Mouse (Mus musculus) 416B (cell line): ENCODE data around the gene Perm1.

ENCODE experiments used
- DNase-seq: peaks from one replicate; pipeline ENCODE4 v3.0.0; 2011; ENCODE audit warnings: low read depth

Perm1 gene

DNA sequence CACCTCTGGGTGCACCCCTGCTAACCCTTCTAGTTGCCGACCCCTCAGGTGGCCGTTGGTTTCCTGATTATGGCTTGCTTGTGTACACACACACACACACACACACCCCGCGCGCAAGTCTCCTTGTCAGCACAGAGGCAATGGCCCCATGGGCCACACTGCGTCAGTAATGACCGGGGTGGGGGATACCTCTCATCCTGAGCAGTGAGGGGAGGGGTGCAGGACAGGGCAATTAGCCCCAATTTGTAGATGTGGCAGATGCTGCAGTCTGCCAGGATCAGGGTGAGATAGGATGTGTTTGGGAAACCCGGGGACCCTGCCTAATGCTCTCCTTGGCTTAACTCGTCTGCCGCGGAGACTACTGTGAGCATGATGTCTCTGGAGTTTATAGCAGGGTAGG is 33.9 kb downstream of the Perm1 start:
- no peak for DNase-seq

DNA sequence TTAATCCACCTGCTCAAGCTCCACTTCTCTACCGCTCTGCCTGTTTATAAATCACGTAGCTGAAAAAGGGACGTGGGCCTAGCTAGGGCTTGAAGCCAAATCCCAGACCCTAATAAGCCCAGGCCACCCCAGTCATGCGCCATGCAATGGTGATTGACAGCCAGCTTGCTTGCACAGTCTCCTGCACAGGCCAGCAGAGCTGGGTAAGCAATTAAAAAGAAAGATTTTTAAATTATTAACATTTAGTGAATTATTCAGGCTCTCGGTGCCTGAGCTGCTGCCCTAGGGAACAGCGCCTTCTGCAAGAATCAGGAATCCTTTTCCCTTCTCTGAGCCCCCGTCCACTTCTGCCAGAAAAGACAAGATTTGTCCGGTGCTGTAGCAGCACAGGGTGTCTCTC is 35.4 kb downstream of the Perm1 start:
- DNase-seq = no peak

DNA sequence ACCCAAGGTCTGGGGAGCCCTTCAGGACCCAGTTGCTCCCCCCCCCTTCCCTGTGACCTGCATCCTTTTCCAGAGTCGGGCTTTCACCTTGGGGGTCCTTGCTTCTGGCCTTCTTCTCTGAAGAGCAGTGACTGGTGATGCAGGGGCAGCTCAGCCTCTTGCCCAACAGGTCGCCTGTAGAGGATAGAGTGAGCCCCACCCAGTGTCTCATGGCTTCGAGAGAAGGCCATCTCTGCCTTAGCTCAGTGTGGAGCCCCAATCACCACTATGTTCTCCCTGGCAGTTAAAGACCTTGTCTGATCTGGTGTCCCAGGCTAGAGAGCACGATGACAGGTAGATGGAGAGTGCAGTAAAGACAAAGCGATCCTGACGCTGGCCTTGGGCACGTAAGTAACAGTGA is 36.5 kb downstream of the Perm1 start:
- DNase-seq = no peak

DNA sequence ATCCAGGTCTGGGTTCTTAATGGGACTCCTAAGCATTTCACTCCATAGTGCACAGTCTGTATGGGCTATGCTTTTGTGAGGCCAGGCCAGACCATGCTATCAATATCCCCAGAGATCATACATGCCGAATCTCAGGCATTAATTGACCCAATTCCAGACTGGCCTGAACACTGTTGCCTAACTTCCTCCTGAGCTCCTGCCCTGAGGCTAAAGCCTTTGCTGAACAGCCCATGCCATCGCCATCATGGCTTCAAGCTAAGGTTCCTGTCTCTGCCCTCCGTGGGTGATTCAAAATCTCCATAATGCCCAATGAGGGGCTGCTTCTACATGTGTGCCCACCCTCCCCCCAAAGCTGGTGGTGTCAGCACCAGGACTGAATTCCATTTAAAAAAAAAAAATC is 37.0 kb downstream of the Perm1 start:
- DNase-seq = no peak

DNA sequence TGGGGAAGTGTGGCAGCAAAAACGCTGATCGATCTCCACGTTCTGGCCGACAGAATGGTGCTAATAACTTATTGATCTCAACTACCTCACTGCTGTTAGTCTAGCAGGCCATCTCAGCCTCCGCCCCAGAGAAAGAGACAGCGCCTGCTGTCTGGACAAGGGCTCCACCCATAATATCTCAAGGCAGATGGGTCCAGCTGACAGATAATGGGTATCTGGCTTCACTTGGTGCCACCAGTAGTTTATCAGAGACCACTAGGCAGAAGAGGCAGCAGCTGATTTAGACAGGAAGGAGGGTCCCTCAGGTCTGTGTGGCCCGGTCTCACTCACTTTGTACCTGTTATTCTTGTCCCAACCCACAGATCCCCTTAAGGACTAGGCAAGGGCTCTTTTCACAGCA is 37.4 kb downstream of the Perm1 start:
- DNase-seq = no peak

DNA sequence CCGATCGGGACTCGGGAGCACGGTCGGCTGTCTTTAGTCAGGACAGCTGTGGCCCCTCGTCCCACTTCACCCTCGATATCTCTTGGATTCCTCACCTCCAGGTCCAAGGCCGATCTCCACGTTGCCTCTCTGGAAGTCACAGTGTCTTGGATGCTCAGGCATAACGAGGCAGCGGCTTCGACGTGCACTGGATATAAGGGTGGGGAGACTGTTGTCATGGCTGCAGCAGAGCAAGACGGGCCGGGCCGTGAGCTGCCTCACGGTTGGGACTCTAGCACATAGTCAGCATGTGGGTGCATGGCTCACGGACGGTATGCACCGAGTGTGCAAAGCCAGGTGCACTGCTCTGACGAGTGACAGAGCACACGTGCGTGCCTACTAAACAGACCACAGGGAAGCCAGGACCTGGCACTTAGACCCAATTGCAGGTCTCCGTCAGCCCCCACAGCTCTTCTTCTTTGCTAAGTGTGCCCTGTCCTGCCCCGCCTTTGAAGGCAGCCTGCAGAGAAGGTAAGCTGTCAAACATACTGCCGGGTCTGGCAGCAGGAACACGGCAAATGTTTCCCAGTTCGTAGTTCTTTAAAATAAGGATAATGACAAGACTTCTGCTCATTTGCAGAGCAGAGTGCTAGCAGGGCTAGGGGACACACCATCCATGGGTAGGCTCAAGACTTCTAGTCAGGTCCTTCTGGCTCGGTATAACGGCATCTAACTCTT is 38.9 kb downstream of the Perm1 start:
- DNase-seq = no peak

DNA sequence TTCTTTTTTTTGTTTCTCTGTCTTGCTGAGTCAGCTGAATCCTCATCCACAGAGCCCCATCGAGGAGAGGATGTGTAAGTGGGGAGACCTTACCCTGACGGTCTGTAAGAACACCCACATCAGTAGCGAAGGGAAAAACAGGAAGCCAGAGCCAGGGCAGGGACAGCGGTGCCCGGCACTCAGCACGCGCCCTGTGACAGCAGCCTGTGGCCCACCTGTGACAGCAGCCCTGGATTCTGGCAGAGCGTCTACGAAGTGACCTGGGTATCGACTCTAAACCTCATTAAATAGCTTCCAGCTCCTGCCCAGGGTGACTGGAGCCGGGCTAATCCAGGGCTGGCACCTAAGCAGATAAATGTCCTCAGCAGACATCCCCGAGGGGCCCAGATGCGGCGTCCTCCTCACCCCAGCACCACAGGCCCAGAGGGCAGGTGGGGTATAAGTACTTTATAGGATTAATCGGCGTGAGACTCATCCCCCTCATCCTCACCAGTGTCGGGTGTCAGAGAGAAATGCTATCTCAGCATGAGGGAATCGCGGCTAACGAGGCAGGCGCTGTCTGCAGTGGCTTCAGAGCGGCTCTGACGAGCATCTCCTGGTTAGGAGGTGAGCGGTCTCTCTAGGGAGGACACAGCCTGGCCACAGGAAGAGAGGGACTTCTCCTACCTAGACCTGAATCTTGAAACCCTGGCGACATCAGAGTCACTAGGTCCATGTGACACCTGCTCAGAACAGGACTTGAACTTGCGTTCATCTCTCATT is 39.6 kb downstream of the Perm1 start, which contains the start of gene Samd11:
Samd11 (minus strand) TSS at position 580 of the 762 bp plus-strand sequence.
- DNase-seq = no peak
